Mouse (Mus musculus) myocyte (in vitro differentiated cells): ENCODE measurements around the gene Rnf225.

Experiments used
- CEBPB ChIP-seq: IDR thresholded peaks from 2 replicates; pipeline ENCODE4 v1.6.1; 2011; ENCODE audit warnings: mild to moderate bottlenecking, moderate library complexity; ENCODE audit not compliant: poor library complexity, insufficient read depth, severe bottlenecking
- E2F4 ChIP-seq: IDR thresholded peaks from one replicate; pipeline ENCODE4 v1.6.1; 2011; ENCODE audit warnings: mild to moderate bottlenecking, control low read depth, moderate library complexity; ENCODE audit not compliant: insufficient read depth
- MYOG ChIP-seq, 3 experiments: IDR thresholded peaks; one replicate each; pipeline ENCODE4 v1.6.1; 2011; ENCODE audit warnings: control low read depth in 2 of 3, low read depth in 2 of 3, mild to moderate bottlenecking in 2 of 3; ENCODE audit not compliant: insufficient read length in 2 of 3, control insufficient read depth in 1 of 3, insufficient read depth in 1 of 3
- REST ChIP-seq: IDR thresholded peaks from one replicate; pipeline ENCODE4 v1.6.1; 2011; ENCODE audit warnings: mild to moderate bottlenecking, control low read depth, moderate library complexity; ENCODE audit not compliant: insufficient read depth, insufficient read length
- USF1 ChIP-seq: IDR thresholded peaks from one replicate; pipeline ENCODE4 v1.6.1; 2011; ENCODE audit warnings: low read depth, mild to moderate bottlenecking, control low read depth, moderate library complexity

- TF ChIP-seq CEBPB: no peak
- no peak for TF ChIP-seq E2F4
- no peak for TF ChIP-seq MYOG (IDR thresholded peaks at IDR 0.05; ENCODE audit: control insufficient read depth in 1 of 3, insufficient read depth in 1 of 3, insufficient read length in 2 of 3, low read depth in 2 of 3)
- no peak for TF ChIP-seq REST
- no peak for TF ChIP-seq USF1
These were observed 34.4 kb downstream of the Rnf225 start for GRCm38 (mm10) chr7:12961511-12962141.
